Mouse (Mus musculus): Measurements from ENCODE around the gene Bcl2l1. TPM values are rescaled to one million over a fixed set of nuclear protein-coding genes. Genes with fewer than 3 reads are reported as not detected.

Bcl2l1 gene
- total RNA-seq, 2 experiments from 2014 or later = 14.4 to 28.6 TPM

DNA sequence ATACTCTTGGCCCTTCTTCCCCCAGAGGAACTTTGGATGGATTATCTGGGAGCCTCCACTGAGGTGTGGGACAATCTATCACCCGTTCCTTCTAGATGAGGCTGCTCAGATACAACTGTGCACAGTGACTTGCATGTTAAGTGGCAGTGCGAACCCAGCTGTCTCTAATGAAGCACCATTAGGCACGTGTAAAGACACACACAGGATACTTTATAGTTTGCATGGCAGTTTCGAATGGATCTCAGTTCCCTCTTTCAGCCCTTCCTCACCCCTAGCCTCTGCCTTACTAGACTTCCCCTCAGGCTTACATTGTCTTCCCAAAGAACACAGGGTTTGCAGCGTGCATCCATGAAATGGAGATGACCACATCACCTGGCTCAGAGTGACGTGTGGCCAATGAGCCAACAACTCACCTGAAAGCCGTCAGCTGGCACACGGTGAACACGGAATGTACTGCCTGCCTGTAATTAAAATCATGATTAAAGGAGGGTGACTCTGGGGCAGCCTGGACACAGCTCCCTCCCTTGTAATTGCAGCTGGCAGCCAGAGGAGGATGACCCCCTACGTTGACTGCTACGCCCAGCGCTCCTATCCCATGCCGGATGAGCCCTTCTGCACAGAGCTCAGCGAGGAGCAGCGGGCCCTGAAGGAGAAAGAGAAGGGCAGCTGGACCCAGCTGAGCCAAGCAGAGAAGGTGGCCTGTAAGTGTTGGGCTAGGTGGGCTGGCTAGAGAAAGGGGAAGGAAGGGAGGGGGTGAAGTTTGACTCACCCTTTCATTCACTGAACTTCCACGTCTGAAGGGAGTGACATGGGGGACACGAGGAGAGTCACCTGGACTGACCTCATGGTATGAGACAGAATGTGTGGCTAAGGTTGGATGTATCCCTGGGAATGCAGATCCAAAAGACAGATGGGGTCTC is 74.8 kb downstream of the Bcl2l1 start:
- no peak for DNase-seq
- intact Hi-C loops (cut with DNase I; ENCODE audit: low total_unique reads) = no loop called here

DNA sequence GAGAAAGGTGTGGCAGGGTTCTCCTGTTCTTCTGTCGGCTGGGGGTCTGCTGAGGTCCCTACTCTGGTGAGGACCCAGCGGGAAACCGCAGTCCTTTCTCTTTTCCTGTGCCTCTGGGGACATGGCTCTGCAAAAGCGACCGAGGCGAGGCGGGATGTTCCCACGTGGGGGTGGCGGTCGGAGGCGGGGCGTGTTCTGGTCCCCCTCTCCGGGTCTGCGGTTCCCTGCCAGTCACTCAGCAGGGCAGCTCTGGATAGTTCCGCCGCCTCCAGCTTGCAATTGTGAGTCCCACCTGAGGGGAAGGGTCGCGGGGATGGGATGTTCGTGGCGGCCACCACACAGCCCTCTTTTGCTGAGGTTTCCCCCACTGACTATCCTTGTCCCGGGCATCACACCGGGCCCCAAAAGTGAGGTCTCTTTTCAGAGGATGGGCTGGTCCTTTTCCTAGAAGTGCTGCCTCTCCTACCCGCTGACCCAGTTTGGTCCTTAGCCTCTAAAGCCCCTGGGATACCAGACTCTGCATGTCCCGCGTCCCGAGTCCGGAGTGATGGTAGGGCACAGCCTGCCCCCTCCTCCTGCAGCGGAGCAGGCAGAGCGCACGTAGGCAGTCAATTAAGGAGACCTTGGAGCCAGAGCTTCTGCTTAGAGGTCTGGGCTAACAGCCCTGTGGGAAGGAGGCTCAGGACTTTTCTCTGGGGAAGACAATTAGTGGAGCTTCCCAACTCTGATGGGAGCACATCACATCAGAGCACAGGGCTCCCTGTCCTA is 77.4 kb downstream of the Bcl2l1 start, which contains the start of gene Cox4i2:
Gene Cox4i2, plus strand, starts transcription at position 230 of the 768 bp plus-strand sequence.
- intact Hi-C loops (cut with DNase I; ENCODE audit: low total_unique reads) = no loop called here
- DNase-seq = no peak

DNA sequence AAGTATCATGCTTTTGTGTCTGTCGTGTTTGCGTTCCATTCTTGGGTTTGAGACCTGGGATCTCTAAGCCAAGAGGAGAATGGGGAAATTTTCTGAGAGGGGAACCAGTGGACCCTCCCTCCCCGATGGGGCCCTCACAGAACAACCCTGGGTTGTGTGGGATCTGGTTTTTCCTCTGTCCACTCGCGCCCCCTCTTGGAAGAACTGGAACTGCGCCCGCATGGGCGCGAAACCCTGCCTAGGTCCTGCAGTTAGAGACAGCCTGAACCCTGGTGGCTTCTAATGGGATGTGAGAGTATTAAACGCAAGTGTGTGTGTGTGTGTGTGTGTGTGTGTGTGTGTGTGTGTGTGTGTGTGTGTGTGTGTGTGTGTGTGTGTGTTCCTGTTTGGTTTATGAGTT is 89.1 kb downstream of the Bcl2l1 start:
- DNase-seq = peak; percentile 69
- intact Hi-C loops (cut with DNase I; ENCODE audit: low total_unique reads) = loop anchor here (2.0 kb wide), 1 partner anchor 48 kb away; no protein-coding TSS in a partner anchor

DNA sequence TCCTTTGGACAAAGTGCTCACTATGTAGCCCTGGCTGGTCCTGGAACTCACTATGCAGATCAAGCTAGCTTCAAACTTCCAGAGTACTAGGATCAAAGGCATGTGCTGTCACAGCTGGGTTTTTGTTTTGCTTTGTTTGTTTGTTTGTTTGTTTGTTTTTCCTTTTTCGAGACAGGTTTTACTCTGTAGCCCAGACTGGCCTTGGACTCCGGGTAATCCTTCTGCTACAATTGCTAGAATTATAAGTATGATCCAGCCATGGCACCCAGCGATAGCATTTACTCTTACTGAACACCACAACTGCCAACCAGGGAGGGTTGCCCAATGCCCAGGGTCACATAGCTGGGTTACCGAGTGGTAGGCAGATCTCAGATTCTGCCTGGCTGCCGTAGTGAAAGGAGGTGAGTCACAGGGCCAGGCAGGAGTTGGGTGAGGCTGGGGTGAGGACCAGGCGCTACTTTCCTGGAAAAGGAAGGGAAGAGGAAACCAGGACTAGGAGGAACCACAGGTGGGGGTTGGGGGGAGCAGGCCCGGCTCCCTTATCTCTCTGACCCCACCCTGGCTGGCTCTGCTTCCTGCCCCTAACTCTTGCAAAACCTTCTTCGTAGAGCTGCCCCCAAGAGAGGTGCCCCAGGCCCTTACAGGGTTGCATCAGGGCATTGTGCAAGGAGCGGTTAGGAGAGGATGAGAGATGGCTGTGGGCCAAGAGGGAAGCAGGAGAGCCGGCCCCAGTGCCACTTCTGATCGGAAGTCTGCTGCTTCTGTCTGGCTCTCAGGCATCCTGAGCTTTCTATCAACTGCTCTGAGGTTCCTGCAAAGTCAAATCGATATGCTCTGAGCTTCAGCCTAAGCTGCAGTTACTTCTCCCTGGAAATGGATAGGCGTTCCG is 90.1 kb downstream of the Bcl2l1 start:
- intact Hi-C loops (cut with DNase I; ENCODE audit: low total_unique reads) = loop anchor here (2.0 kb wide), 1 partner anchor 47 kb away; no protein-coding TSS in a partner anchor
- peak; percentile 55 for DNase-seq

DNA sequence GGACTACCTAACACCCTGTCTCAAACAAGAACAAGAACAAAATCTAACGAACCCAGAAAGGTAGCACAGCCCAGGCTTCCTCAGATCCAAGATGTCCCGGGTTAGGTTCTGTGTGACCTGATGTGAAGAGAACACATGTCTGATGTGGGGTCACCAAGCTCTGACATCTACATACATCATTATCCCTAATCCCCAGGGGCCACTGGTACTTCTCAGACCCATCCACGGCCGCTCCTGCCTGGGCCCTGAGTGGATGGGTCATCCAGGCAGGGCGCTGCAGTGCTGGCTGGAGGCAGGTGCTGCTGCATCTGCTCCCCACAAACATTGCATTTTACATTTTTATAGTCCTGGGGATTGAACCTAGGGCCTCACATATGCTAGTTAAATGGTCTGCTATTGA is 91.0 kb downstream of the Bcl2l1 start:
- intact Hi-C loops (cut with DNase I; ENCODE audit: low total_unique reads) = no loop called here
- no peak for DNase-seq

DNA sequence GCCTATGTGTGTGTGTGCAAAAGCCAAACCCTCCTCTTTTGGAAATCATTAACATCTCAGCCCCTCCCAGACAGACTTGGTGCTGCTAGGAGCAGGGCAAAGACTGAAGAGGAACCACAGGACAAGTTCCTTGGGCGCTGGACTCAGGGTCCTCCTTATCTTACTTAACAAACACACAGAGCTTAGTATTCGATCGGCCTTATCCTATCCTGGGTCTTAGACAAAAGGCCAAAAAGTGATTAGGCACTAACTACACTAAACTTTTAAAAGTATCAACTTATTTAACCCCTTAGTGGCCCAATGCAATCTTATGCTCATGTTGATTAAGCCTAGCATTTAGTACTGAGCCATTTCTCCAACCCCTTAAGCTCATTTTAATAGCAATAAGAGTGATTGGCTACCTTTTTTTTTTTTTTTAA is 91.7 kb downstream of the Bcl2l1 start:
- DNase-seq = no peak
- intact Hi-C loops (cut with DNase I; ENCODE audit: low total_unique reads) = no loop called here

DNA sequence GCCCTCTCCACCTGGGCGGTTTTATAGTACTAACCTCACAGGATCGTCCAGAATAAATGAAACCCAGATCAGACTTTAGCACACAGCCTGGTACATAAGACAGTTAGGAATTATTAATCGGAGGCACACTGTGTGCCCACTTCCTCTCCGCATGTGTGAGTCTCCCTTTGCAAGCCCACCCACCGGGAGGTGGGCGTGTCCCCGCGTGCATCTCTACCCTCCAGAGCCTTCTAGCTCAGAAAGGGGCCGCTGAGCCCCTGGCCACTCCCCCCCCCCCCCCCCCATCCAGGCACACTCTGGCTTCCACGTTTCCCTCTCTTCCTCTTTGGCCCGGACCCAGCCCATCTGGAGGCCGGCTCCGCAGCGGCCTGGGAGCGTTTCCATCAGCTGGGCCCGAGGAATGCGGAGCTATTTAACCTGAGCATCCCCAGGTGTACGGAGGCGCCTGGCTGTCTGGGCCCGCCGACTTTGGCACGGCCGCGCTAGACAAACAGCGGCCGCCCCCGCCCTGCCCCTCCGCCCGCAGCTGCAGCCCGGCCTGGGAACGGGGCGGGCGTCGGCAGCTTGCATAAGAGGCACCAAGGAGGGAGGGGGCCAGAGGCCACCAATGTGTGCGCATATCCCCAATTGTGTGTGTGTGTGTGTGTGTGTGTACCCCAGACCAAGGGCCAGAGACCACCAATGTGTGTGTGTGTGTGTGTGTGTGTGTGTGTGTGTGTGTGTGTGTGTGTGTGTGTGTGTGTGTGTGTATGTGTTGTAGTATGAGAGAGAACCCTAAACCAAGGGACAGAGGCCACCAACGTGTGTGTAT is 92.3 kb downstream of the Bcl2l1 start:
- DNase-seq = peak; percentile 82
- intact Hi-C loops (cut with DNase I; ENCODE audit: low total_unique reads) = no loop called here

DNA sequence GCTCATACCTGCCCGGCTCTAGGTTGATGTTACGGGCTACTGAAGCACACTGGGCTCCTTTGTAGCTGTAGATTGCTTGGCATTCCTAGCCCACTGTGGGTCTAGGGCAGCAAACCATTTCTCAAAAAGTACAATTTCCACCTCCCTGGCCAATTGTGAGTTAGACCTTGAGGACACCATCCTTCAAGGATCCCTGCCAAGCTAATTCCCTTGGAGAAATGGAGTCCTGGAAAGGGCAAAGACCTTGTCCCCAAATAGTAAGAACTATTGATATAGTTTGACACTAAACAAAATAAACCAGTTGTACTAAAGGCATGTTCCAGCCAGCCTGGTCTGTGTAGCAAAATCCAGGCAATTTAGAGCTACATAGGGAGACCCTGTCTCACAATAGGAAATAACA is 93.2 kb downstream of the Bcl2l1 start:
- intact Hi-C loops (cut with DNase I; ENCODE audit: low total_unique reads) = no loop called here
- no peak for DNase-seq

DNA sequence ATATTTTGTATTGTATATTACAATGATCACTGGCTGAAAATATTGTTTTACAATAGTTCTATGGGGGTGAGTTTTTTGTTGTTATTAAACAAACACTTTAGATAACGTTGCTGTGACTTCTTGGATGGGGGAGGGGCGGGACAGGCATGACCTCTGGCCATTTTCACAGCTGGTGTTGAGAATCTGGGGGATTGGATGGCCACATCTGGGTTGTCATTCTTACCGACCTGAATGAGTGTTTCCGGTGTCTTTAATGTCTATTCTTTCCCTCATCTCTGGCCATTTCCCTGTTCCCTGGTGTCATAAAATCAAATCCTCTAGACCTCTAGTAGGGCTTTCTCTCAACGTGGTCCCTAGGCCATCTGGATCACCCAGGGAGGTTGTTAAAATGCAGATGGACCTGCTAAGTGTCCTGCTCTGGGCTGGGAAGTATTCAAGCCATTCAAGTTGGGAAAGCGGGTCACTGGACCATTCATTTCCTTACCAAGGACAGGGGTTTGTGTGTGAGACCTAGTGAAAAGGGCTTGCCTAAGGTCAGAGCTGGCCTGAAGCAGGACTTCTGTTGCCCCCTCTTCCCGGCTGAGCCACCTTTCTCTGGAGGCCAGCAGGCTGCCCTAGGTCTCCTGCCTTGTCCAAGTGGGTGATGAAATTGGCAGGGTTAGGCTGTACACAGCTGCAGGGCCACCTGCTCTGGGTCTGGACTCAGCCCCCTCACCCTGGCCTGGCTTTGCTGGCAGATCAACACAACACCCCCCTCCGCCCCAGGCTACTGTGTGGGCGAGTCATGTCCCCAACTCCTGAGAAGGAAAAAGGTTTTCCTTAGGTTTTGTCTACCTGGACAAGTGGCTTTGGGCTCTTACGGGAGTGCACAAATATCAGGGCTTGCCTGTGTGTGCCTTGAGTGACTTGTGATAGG is 94.0 kb downstream of the Bcl2l1 start:
- intact Hi-C loops (cut with DNase I; ENCODE audit: low total_unique reads) = no loop called here
- DNase-seq = no peak

DNA sequence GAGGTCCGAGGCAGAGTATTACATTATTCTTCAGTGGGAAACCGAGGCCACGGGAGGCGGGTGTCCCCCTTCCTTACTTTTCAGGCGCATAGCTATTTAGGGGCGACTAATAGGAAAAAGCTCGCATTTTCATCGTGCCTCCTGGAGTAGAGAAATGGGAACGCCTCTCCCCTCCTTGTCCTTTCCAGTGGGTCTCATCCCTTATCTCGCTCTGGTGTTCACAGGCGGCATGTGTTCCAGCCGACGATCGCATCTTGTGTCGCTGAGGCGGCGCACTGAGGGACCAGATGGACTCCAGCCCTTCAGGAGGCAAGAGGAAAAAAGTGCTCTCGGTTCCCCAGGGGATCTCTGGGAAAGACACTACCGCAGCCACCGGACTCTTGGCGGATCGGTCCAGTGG is 94.8 kb downstream of the Bcl2l1 start:
- intact Hi-C loops (cut with DNase I; ENCODE audit: low total_unique reads) = no loop called here
- DNase-seq = peak; percentile 31

DNA sequence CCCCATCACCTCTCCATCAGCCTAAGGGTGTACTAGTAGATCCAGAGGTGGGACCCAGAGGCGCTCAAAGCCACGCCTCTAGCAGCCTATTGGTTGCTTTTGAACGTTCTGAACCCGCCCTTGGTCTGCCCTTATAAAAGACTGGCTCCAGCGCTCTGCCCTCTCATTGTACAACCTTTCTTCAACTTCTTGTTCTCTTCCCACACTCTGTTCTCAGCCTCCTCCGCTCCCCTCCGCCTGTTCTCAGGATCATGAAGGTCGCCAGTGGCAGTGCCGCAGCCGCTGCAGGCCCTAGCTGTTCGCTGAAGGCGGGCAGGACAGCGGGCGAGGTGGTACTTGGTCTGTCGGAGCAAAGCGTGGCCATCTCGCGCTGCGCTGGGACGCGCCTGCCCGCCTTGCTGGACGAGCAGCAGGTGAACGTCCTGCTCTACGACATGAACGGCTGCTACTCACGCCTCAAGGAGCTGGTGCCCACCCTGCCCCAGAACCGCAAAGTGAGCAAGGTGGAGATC is 95.4 kb downstream of the Bcl2l1 start, which contains the start of gene Id1:
Gene Id1, plus strand, starts transcription at position 162 of the 512 bp plus-strand sequence.
- DNase-seq = peak; percentile 78
- intact Hi-C loops (cut with DNase I; ENCODE audit: low total_unique reads) = no loop called here

DNA sequence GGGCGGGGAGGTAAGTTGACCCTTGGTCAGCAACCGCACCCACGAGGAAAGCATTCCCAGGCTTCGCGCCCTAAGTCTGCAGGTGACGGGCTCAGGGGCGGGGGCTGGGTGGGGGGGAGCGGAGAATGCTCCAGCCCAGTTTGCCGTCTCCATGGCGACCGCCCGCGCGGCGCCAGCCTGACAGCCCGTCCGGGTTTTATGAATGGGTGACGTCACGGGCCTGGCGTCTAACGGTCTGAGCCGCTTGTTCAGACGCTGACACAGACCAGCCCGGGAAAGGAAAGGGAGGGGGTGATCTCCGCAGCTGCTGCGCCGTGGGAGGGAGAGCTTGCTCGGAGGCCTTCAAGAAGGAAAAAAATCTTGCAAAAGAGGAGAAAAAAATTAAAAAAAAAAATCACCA is 96.5 kb downstream of the Bcl2l1 start:
- DNase-seq = peak; percentile 94
- intact Hi-C loops (cut with DNase I; ENCODE audit: low total_unique reads) = no loop called here

DNA sequence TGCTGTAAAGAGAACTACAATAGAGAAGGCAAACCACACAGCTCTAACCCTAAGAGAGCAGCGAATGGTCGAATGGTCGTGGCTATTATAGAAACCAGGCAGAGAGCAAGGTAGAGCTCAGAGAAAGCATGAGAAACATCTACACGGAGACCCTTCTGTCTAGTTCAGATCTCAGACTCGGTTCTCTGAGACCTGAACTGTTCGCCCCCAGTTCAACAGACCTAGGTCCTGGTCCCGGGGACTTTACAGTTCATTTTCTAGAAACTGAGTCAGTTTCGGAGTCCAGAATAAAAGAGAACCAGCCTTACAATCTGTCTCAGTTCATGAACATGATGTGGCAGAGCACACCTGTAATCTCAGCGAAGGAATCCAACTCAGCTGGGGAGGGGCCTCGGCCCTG is 97.0 kb downstream of the Bcl2l1 start:
- DNase-seq = no peak
- intact Hi-C loops (cut with DNase I; ENCODE audit: low total_unique reads) = no loop called here

DNA sequence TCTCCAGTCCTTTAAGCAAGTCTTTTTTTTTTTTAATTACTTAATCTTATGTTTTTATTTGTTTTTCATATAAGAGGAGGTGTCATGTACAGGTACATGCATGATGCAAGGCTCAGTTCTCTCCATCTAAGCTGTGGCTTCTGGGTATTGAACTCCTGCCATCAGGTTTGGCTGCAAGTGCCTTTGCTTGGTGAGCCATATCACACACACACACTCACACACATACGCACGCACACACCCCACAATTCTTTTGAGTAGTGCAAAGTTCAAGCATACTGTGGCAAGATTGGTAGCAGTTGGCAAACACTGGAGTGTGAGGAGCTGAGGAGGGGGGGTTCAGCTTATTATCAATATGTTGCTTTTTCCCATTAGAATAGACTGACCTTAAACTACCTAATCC is 98.3 kb downstream of the Bcl2l1 start:
- no peak for DNase-seq
- intact Hi-C loops (cut with DNase I; ENCODE audit: low total_unique reads) = no loop called here
